Mouse (Mus musculus): ENCODE data around the gene Gadd45a.
"Not testable (repeated sequence)": the region's sequence is repeated elsewhere in the genome, so short reads cannot be mapped to it uniquely, and the experiment has no call there.

DNA sequence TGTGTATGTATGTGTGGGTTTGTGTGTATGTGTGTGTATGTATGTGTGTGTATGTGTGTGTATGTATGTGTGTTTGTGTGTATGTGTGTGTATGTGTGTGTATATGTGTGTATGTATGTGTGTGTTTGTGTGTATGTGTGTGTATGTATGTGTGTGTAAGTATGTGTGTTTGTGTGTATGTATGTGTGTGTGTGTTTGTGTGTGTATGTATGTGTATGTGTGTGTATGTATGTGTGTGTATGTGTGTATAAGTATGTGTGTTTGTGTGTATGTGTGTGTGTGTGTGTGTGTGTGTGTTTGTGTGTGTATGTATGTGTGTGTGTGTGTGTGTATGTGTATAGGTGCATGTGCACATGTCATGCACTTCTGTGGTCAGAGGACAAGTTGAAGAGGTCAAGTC, 4.7 kb downstream of the Gadd45a start:
- TF ChIP-seq POLR2A (IDR thresholded peaks at IDR 0.05; ENCODE audit: low read depth, low read length); CTCF (conservative IDR thresholded peaks at IDR 0.05; ENCODE audit: insufficient read depth, insufficient read length, low read depth, low read length): not testable (repeated sequence)

Data from kidney, adult 2 months (tissue).